Mouse (Mus musculus): ENCODE measurements around the gene Gm42688.

The Gm42688 gene

DNA sequence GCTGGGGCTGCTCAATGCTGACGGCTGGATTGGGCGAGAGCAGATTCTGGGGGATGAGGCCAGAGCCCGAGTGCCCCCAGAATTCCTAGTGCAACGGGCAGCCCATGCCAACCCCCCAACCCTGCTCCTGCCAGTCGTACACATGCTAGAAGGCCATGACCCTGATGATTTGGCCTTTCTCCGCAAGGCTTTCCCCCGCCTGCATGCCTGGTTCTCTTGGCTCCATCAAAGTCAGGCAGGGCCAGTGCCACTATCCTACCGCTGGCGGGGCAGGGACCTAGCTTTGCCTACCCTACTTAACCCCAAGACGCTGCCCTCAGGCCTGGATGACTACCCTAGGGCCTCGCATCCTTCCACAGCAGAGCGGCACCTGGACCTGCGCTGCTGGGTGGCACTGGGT is 16.2 kb downstream of the Gm42688 start:
- no peak for DNase-seq (ENCODE audit: low read depth, low spot score)

DNA sequence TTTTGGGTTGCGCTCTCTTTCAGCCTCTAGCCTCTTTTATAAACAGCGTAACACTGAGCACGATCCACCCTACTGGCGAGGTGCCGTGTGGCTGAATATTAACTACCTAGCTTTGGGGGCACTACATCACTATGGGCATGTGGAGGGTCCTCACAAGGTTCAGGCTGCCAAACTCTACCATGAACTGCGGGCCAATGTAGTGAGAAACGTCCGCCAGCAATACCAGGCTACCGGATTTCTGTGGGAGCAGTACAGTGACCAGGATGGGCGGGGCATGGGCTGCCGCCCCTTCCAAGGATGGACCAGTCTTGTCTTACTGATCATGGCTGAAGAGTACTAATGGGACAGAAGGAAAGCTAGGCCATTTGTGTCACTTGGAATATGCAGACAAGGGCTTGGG is 17.0 kb downstream of the Gm42688 start:
- no peak for DNase-seq (ENCODE audit: low read depth, low spot score)

DNA sequence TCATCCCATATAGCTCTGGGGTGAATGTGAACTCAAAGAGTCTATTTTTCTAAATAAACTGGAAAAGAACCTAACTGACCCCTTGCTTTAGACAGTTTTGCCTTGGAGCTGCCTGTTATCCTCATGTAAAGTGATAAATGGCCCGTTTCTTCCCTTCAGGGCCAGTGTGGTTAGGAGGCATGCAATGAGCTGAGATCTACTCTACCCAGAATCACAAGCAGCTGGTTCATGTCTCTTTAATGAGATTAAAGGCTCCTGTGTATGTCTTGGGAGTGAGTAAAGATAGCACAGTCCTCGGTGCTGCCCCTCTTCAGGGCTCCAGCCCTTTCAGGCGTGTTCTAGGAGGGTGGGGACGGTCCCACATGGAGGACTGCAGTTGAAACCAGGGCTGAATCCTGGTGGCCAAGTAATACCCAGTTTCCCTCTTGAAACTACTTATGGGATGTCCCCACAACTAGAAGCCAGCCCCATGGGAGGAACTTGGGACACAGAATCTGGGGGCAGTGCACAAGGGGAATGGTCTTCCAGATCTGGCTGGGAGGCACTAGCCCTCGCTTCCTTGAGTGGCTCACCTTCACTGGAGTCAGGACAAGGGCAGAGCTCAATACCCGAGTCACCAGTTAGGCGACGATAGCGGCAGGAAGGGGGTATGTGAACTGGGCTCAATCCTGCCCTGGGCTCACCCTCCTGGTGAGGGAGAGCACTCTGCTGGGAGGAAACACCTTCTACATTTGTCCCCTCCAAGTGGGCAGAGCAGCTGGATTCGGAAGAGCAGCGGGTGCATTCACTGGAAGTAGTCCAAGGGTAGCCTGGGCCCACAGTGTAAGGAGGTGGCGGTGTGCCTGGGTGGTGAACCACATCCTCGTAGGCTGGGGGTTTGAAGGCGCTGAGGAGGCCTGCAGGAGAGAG is 17.7 kb downstream of the Gm42688 start:
- DNase-seq (ENCODE audit: low read depth, low spot score), result no peak

DNA sequence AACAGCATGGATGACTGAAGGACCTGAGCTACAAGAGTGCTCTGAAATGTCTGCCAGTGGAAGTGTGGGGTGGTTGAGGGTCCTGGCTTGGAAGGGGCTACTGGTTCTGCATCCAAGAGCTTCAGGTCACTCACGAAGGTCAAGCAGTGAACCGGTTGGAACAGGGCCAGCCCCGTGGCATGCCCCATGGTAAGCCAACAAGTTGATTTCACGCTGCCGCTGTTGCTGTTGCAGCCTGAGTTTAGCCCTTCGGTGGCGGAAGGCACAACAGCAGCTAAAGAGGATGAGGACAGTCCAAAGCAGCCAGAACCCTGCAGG is 18.3 kb downstream of the Gm42688 start:
- DNase-seq (ENCODE audit: low read depth, low spot score), result no peak

DNA sequence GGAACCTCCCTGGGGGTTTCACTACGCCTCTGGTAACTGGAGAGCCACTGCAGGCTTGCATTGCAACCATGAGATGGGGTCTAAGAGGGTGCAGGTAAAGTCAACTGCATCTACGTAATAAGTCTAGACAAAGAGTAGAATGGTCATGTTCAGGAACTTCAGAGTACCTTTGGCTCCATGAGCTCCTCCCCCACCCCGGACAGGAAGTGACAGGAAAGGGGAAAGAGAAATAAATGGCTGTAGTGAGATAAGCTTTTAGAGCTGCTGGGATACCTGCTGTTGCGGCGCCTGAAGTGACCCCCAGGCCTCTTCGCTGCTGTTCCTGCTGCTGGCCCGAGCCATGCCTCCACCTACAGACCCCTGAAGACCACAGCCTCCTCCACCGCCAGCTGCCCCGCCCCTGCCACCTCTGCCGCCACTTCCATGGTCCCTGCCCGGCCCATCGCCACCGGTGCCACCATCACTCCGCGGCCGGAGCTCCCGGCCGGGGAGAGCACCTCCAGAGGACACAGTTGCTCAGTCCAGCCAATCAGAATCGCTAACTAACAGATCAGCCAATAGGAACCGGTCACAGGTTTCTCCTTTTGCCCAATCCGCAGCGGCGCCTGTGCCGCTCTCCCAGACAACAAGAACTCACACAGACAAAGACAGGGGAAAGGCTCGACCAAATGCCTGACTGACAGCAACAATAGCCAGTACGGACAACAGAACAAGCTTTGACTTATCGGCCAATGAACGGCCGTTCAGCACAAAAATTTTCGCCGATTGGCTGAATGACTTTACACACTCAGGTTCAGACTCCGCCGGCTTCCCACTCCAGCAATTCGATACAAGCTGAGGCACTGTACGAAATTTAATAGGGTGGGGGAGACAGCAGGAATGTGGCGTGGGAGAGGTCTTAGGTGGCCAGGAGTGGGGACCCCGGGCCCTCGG is 19.8 kb downstream of the Gm42688 start, which contains the start of gene Wbp1:
Gene Wbp1, minus strand, starts transcription at position 630 of the 933 bp plus-strand sequence.
- peak; percentile 99 for DNase-seq (ENCODE audit: low read depth, low spot score)

DNA sequence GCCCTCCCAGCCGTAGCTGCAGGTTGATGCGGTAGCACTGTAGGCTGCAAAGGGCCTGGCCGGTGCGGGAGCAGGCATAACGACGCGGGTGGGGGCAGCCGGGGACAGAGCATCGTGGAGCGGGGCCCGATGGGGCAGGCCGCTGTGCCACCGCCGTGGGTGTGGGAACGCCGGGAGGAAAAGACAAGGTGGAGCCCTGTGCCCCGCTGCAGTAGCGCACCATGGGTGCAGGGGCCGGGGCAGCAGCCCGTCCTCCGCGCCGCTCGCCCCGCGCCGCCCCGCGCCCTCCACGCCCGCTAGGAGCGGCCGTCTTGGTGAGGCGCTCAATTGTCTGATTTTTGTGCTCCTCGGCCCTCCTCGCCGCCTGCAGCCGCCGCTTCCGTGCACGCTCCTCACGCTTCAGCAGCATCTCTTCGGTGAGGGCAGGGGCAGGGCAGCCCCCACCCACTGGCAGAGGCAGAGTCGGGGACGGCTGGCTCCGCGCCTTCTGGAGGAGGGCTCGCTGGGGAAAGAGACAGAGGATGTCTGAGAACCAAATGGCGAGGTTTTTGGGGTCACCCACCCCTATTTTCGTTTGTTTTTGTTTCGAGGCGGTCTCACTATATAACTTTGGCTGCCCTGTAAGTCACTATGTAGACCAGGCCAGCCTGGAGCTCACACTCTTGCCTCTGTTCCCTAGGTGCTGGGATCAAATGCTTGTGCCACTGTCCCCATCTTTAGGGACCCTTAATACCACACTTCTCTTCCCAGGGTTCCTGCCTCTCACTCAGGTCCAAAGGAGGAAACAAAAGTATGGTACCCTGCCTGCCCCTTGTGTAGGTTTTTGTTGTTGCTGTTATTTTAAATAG is 20.7 kb downstream of the Gm42688 start:
- no peak for DNase-seq (ENCODE audit: low read depth, low spot score)

DNA sequence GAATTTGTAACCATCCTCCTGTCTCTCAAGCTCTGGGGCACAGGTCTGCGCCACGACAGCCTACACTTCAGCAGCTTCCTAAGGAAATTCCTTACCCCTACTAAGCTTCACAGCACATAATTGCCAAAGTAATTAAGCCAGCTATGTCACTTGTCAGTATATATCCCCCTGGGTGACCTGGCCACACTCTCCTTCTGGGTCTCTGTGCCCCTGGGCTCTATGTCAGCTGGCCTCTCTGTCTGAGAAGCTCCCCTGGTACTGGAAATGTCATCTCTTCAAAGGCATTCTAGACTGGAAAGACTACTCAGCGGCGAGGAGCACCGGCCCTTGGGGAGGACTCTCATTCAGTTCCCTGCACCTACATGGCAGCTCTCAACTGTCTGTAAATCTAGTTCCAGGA is 21.5 kb downstream of the Gm42688 start:
- no peak for DNase-seq (ENCODE audit: low read depth, low spot score)

DNA sequence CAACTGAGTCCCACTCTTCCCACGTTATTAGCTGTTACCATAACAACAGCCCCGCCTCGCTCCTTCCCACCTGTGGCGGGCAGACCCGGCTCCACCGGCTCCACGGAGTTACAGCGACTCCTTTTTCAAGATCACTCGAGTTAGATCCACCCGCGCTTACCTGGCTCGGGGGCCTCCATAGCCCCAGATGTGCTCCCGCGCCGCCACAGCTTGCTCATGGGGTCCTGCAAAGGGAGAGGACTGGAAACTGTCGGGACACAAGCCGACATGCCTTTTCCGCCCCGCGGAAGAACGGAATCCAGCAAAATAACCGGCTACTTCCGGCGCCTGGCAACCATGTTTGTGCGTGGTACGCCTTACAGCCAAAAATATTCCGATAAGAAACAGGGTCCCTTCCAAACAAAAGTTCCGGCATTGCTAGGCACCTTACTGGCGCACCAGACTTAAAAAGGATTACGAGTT is 23.5 kb downstream of the Gm42688 start:
- peak; percentile 88 for DNase-seq (ENCODE audit: low read depth, low spot score)

DNA sequence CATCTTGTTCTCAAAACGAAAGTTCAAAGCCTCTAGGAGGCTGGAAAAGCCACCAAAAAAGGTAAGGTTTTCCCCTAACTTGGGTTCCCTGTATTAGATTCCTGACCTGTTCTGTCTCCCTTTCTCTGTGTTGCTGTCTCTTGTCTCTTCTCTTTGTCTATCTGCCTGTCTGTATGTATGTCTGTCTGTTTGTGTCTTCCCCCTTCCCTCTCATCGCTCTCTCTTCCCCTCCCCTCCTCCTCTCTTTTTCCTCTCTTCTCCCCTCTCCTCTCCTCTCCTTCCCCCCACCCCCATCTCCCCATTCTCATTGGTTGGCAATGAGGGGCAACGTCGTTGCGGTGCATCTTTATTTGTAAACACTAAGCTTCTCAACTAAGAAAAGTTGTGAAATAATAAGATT is 23.9 kb downstream of the Gm42688 start, which contains the start of gene Ino80b:
Gene Ino80b, minus strand, starts transcription at position 101 of the 400 bp plus-strand sequence.
- DNase-seq (ENCODE audit: low read depth, low spot score), result no peak

DNA sequence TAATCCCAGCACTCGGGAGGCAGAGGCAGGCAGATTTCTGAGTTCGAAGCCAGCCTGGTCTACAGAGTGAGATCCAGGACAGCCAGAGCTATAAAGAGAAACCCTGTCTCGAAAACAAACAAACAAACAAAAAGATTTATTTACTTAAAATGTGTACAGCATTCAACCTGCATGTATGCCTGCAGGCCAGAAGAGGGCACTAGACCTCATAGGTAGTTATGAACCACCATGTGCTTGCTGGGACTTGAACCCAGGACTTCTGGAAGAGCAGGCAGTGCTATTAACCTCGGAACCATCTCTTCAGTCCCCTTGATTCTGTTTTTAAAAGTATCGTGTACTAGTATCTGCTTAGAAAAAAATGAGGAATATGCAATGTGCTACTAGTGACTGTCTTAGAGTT is 26.0 kb downstream of the Gm42688 start:
- no peak for DNase-seq (ENCODE audit: low read depth, low spot score)

DNA sequence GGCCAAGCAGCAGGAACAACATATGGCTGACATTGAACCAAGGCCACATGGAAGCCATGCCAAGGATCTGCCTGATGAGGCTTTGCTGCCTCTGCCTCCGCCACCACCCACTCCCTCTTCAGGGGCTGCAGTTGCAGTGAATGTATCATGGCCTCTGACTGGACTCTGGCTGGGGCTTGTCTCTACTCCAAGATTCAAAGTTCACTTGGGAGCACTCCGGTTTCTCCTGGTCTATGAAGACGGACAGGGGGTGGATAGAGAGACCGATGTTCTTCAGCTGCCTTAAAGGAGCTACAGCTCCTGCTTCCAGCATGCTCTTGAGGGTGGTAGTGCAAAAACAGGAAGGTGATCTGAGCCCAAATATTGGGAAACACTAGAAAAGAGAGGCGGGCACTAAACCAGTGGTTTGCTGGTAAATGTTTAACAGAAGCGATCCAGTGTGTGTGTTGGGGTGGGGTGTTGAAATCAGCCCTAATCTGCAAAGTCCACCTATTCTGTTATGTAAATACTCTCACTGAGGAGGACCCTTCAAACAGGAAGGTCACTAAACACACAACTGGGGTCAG is 30.1 kb downstream of the Gm42688 start:
- no peak for DNase-seq (ENCODE audit: low read depth, low spot score)

DNA sequence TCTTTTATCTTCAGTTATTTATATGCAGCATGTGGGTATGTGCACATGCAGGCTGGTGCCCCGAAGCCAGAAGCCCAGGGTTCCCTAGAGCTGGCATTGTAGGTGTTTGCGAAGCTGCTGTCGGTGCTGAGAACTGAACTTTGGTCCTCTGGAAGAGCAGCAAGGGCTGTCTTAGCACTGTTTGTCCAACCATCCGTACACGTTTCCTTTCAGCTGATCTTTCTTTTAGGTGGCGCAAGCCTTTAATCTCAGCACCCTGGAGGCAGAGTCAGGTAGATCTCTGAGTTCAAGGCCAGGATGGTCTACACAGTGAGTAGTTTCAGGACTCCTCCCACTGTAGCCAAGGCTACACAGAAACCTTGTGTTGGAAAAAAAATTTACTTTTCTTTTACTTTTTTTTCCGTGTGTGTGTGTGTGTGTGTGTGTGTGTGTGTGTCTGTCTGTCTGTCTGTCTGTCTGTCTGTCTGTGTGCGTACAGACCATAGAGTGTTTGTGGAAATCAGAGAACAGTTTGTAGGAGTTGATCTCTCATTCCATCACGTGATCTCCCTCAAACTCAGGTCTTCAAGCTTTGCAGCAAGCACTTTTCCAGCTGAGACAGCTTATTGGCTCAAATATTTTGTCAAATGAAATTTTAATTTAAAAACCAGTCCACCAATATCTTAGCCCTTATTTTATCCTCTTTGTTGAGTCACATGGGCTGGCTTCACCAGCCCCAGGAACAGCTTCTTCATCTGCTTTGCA is 30.9 kb downstream of the Gm42688 start:
- DNase-seq (ENCODE audit: low read depth, low spot score), result no peak

DNA sequence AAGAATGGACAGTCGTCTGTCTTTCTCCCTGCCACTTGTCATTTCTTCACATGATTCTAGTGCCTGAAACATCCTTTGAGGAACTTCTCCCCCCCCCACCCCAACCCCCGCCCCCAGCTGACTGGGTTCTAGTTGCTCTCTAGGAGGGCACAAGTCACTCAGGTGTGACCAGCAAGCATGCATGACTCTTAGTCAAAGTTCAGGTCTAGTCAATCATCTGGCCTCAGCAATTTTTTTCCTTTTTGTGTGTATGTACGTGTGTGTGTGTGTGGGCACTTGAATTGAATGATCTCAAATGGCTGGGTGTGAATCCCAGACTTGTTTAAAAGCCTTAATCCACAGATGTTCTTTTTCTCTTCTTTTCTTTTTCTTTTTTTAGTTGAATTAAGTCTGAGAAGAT is 32.8 kb downstream of the Gm42688 start:
- no peak for DNase-seq (ENCODE audit: low read depth, low spot score)

DNA sequence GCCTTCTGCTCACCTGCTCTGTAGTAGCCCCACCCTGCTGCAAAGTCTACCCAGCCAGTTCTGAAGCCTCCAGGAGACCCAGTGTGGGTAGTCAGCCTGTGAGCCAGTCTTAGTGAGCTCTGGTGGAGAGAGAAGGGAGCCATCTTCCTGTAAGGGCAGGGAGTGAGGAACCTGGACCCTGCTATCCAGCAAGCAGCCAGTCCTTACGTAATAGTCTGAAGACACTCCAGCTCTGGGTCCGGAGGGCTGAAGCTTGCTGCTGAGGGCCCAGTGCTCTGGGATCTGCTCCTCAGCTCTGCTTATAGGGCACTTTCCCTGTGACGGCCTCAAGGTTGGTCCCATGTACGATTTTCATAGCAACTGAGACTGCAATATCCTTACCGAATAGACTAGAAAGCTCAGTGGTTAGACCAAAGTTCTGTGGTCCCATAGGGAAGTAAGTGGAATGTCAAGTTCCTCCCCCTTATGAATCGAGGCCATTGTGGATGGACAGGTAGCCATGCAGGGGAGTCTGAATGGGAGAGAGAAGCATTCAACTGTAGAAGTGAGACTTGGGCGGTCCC is 33.6 kb downstream of the Gm42688 start, which contains the start of gene Rtkn:
Gene Rtkn, plus strand, starts transcription at position 513 of the 563 bp plus-strand sequence.
- DNase-seq (ENCODE audit: low read depth, low spot score), result no peak

DNA sequence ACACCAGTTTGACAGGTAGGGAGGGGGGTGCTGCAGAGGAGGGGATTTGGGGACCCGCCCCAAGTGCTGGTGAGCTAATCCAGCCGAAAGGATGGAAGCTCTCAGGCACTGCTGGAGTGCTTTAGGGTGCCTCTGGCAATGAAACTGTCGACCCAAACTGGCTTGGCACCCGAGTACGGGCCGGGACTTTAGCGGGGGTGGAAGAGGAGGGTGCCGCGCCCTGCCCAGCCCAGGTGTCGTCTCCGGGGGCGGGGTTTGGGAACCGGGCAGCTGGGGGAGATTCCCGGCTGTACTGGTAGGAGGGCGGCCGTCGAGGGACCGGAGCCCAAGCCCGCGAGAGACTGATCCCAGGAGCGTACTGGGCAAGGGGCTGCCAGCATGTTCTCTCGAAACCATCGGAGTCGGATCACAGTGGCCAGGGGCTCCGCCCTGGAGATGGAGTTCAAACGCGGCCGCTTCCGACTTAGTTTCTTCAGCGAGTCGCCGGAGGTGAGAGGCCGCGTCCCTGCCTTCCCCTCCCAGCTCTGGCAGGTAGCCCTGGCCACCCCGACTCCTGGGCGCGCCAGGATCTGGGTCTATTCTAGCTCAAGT is 34.2 kb downstream of the Gm42688 start:
- DNase-seq (ENCODE audit: low read depth, low spot score), result no peak

DNA sequence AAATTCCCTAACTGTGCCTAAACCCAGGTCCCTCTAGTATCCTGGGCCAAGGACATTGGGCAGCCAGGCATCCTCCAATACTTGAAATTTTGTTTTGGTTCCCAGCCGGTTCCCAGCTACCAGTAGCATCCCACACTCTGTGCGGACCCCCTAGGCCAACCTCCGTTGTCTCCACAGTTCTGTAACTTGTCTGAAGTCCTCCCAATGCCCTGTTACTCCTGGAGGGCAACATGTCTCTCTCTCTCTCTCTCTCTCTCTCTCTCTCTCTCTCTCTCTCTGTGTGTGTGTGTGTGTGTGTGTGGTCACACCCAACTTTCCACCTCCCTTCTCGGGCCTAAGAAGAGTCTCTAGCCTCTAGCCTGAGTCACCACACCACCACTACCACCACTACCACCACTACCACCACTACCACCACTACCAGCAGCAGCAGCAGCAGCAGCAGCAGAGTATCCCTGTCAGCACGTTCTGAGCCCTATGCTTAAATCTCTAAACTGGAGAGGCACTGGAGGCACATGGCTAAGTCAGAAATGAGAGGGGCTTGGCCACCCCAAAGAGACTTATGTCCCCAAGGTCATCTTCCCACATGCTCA is 35.0 kb downstream of the Gm42688 start:
- no peak for DNase-seq (ENCODE audit: low read depth, low spot score)

DNA sequence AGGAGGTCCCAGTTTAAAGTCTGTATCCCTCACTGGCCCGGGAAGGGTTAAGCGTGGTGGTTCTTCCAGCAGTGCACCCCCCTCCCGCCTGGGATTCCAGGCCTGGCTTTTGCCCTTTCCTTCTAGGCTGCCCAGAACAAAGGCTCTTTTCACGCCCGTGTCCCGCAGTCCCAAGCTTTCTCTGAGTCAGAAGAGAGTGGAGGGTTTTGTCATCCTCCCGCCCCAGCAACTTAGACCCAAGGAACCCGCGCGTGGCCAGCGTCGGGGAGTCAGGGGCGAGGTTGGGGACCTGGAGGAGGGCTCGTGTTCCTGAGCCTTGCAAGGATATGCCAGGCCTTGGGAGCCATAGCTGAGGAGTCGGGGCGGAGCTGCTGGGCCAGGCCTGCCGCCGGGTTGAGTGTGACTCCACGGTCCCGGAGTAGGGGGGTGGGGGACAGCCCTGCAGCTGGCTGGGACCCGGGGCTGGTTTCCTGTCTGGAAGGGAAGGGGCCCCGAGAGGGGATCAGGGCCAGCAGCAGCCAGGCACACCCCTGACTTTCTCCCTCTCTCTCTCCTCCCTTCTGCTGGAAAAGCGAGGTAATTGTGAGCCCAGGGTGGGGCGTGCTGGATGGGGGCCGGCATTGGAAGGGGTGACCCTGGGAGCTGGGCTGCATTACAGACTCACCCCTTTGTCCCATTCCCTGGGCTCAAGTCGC is 35.6 kb downstream of the Gm42688 start:
- DNase-seq (ENCODE audit: low read depth, low spot score), result no peak

DNA sequence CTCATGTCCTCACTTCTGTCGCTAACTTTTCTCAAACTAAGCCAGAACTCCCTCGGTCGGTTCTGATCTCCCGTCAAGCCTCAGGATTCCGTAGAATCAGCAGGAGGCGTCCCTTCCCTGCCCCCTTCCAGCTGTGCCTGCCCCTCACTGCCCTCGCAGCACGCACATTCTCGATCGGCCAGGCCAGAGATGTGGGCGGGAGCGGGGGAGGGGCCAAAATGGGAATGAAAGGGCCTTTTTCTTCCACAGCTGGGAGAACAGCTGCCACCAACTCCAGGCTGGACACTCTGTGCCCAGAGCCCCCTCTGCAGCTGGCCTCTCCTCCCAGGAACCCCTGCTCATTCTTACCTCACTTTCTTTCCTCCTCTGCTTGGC is 36.1 kb downstream of the Gm42688 start:
- no peak for DNase-seq (ENCODE audit: low read depth, low spot score)

DNA sequence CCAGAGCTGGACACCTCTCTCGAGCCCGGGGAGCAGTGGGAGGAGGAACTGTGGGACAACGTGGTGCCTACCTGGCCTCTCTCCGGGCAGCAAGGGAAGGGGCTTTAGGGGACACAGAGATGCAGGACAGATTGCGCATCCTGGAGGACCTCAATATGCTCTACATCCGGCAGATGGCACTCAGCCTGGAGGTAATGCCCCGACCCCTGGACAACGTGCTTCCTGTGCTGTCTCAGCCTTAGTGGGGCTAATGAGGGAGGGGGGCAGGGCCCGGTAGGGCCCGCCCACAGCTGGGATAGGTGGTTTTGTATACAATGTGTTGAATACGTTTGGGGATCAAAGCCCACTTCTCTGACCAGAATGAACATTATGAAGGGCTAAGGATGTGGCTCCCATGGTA is 36.6 kb downstream of the Gm42688 start:
- DNase-seq (ENCODE audit: low read depth, low spot score), result no peak

Measured in brain, embryonic 18.5 days (tissue).